Mouse (Mus musculus) liver, adult 2 months (tissue): ENCODE measurements around the gene Ext2.

ENCODE experiments used
- CTCF ChIP-seq: fragments of 200-500 bp; IDR thresholded peaks from 2 replicates; pipeline ENCODE4 v1.5.1; 2011; ENCODE audit warnings: low read depth, low read length, control low read depth
- POLR2A ChIP-seq: fragments of 200-500 bp; IDR thresholded peaks from 2 replicates; pipeline ENCODE4 v1.6.1; 2011; ENCODE audit warnings: low read length, control low read depth; ENCODE audit not compliant: insufficient read depth; ENCODE audit errors: extremely low read depth

- no peak for TF ChIP-seq POLR2A
- TF ChIP-seq CTCF = no peak
Measured at GRCm38 (mm10) chr2:93807440-93807839, 14.9 kb downstream of the Ext2 start.
